Mouse (Mus musculus): ENCODE measurements at regions not wholly inside any gene's neighbourhood (a gene's known extent, or its start where the extent isn't known, plus 50 kb on each side); places are given as distances from the start of the nearest gene placed in this dataset.

- no peak for DNase-seq (ENCODE audit: low read depth, low spot score)
These were observed 538.5 kb upstream of the Klf4 start for GRCm38 (mm10) chr4:56070664-56071334.

GRCm38 (mm10) chr4:56068859-56069258, 536.6 kb upstream of the Klf4 start:
- DNase-seq (ENCODE audit: low read depth, low spot score), result no peak

- DNase-seq (ENCODE audit: low read depth, low spot score), result no peak
These were observed 532.4 kb upstream of the Klf4 start for GRCm38 (mm10) chr4:56064657-56065056.

- DNase-seq (ENCODE audit: low read depth, low spot score), result no peak
These were observed 519.6 kb upstream of the Klf4 start for GRCm38 (mm10) chr4:56051792-56052380.

- DNase-seq (ENCODE audit: low read depth, low spot score), result no peak
These were observed 507.1 kb upstream of the Klf4 start for GRCm38 (mm10) chr4:56039327-56039726.

GRCm38 (mm10) chr4:56036334-56036733, 504.1 kb upstream of the Klf4 start:
- no peak for DNase-seq (ENCODE audit: low read depth, low spot score)

GRCm38 (mm10) chr4:56035543-56035942, 503.3 kb upstream of the Klf4 start:
- no peak for DNase-seq (ENCODE audit: low read depth, low spot score)

GRCm38 (mm10) chr4:56028441-56028840, 496.2 kb upstream of the Klf4 start:
- no peak for DNase-seq (ENCODE audit: low read depth, low spot score)

- DNase-seq (ENCODE audit: low read depth, low spot score), result no peak
These were observed 495.0 kb upstream of the Klf4 start for GRCm38 (mm10) chr4:56027258-56027657.

GRCm38 (mm10) chr4:56024478-56024877, 492.2 kb upstream of the Klf4 start:
- DNase-seq (ENCODE audit: low read depth, low spot score), result no peak

- no peak for DNase-seq (ENCODE audit: low read depth, low spot score)
These were observed 485.9 kb upstream of the Klf4 start for GRCm38 (mm10) chr4:56018212-56018611.

- DNase-seq (ENCODE audit: low read depth, low spot score), result no peak
These were observed 483.2 kb upstream of the Klf4 start for GRCm38 (mm10) chr4:56015481-56015880.

- no peak for DNase-seq (ENCODE audit: low read depth, low spot score)
These were observed 476.0 kb upstream of the Klf4 start for GRCm38 (mm10) chr4:56008287-56008686.

- DNase-seq (ENCODE audit: low read depth, low spot score), result no peak
These were observed 472.0 kb upstream of the Klf4 start for GRCm38 (mm10) chr4:56004227-56004626.

- DNase-seq (ENCODE audit: low read depth, low spot score), result no peak
These were observed 469.1 kb upstream of the Klf4 start for GRCm38 (mm10) chr4:56001312-56001731.

- no peak for DNase-seq (ENCODE audit: low read depth, low spot score)
These were observed 451.8 kb upstream of the Klf4 start for GRCm38 (mm10) chr4:55984026-55984425.

- DNase-seq (ENCODE audit: low read depth, low spot score), result no peak
These were observed 446.3 kb upstream of the Klf4 start for GRCm38 (mm10) chr4:55978539-55978938.

- DNase-seq (ENCODE audit: low read depth, low spot score), result no peak
These were observed 444.0 kb upstream of the Klf4 start for GRCm38 (mm10) chr4:55976265-55976664.

- no peak for DNase-seq (ENCODE audit: low read depth, low spot score)
These were observed 441.4 kb upstream of the Klf4 start for GRCm38 (mm10) chr4:55973706-55974105.

- DNase-seq (ENCODE audit: low read depth, low spot score), result no peak
These were observed 440.1 kb upstream of the Klf4 start for GRCm38 (mm10) chr4:55972235-55972819.

- DNase-seq (ENCODE audit: low read depth, low spot score), result no peak
These were observed 427.8 kb upstream of the Klf4 start for GRCm38 (mm10) chr4:55960063-55960462.

GRCm38 (mm10) chr4:55953701-55954100, 421.4 kb upstream of the Klf4 start:
- DNase-seq (ENCODE audit: low read depth, low spot score), result no peak

GRCm38 (mm10) chr4:55952220-55952619, 420.0 kb upstream of the Klf4 start:
- DNase-seq (ENCODE audit: low read depth, low spot score), result no peak
